Comparison of ENCODE assay signal across 8 mouse cellular contexts in the genomic region with DNA sequence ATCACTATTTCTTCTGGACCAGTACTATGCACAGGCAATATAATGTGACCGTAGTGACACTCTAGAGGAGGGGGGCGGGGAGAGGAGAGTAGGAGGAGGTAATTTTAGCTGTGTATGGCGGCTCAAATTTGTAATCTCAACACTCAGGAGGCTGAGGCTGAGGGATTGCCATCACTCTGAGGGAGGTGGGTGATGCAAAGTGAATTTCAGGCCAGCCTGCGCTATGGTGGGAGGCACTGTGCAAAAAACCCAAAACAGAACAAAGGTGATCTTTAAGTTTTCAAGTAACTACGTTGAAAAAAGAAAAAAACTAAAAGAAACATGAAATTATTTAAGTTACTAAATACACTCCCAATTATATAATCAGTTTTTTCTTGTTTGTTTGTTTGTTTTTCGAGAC. TPM values are rescaled to one million over a fixed set of nuclear protein-coding genes. Genes with fewer than 3 reads are reported as not detected.
A peak's percentile ranks its signal among the peaks of the same experiment; 100 is the strongest.
DNase-seq lines count a peak whose midpoint lies in the region; ATAC-seq and TF ChIP-seq lines count a peak whose summit lies in the region.

No protein-coding gene starts in this region.

- TF ChIP-seq RAD21 in CH12.LX (IDR thresholded peaks at IDR 0.05; ENCODE audit: low read depth, low read length), result no peak

- peak overlapping the region; percentile 33; the same call in 1 of the 2 replicates for H3K4me2 ChIP-seq in CH12.LX (ENCODE audit: insufficient read depth, low read depth, poor library complexity, severe bottlenecking)
- peak overlapping the region; percentile 79 for H3K4me2 ChIP-seq in forebrain, embryonic 14.5 days (ENCODE audit: low read length)
- peak overlapping the region; percentile 93 for H3K4me2 ChIP-seq in liver, embryonic 16.5 days (ENCODE audit: low read depth, low read length)

- no peaks in the 10 kb centered on the region for H3K27me3 ChIP-seq in CH12.LX (replicated peaks)
- no peaks in the 10 kb centered on the region for H3K27me3 ChIP-seq in forebrain, embryonic 14.5 days (replicated peaks; ENCODE audit: control insufficient read depth, insufficient read depth, low read length)
- H3K27me3 ChIP-seq in liver, embryonic 16.5 days (ENCODE audit: control insufficient read depth, insufficient read depth, low read depth, low read length), result peaks cover 15% of the 10 kb centered on the region

- peaks cover 28% of the 10 kb centered on the region for H3K79me2 ChIP-seq in CH12.LX (replicated peaks; ENCODE audit: control insufficient read depth, extremely low read depth, insufficient read depth, poor library complexity, severe bottlenecking)

- dilution Hi-C loops in CH12.LX (cut with MboI; ENCODE audit: extremely low pct_ligation_motif_present, extremely low pct_unique_long_range_greater_than_20kb, low sequenced_read_pairs), result no loop called here

- no peak for TF ChIP-seq EP300 in CH12.LX (IDR thresholded peaks at IDR 0.05; ENCODE audit: low read length)

- H3K9me3 ChIP-seq in CH12.LX (replicated peaks; ENCODE audit: low read length), result no peaks in the 10 kb centered on the region
- no peaks in the 10 kb centered on the region for H3K9me3 ChIP-seq in forebrain, embryonic 14.5 days (replicated peaks; ENCODE audit: control insufficient read depth, low read length)
- H3K9me3 ChIP-seq in liver, embryonic 16.5 days (replicated peaks; ENCODE audit: control insufficient read depth, low read length), result no peaks in the 10 kb centered on the region

- intact Hi-C loops in heart, postnatal 25 days (cut with DNase I), result loop anchor here (5.0 kb wide), 2 partner anchors 57 to 142 kb away; no protein-coding TSS in a partner anchor

- 76% methylated on average over 6 of the region's 6 CpGs for WGBS in forebrain, embryonic 14.5 days
- 48% methylated on average over 6 of the region's 6 CpGs for WGBS in liver, embryonic 16.5 days (ENCODE audit: insufficient replicate concordance)

- peak; percentile 85 for DNase-seq in heart, adult 11 months
- no peak for DNase-seq in heart, postnatal 25 days (ENCODE audit: low spot score)
- peak; percentile 39 for DNase-seq in CH12.LX (ENCODE audit: extremely low read depth)
- DNase-seq in forebrain, embryonic 14.5 days (ENCODE audit: low spot score), result no peak
- DNase-seq in Muller cell, postnatal 12 days (ENCODE audit: inconsistent ontology term), result no peak
- no peak for DNase-seq in urinary bladder, postnatal 10 days (ENCODE audit: low spot score)
- DNase-seq in thymus, adult 18-20 months, result no peak

- peak overlapping the region; percentile 49 to 93 (median 86) for H3K4me3 ChIP-seq in CH12.LX (replicated peaks in 1 of 3; ENCODE audit: low read depth in 2 of 3, low read length in 2 of 3, poor library complexity in 1 of 3)
- peak overlapping the region; percentile 86 for H3K4me3 ChIP-seq in forebrain, embryonic 14.5 days (ENCODE audit: low read depth, low read length)
- H3K4me3 ChIP-seq in liver, embryonic 16.5 days (ENCODE audit: low read depth, low read length), result peak overlapping the region; percentile 70

- peak overlapping the region; percentile 49 for H3K9ac ChIP-seq in CH12.LX (ENCODE audit: insufficient read depth, low read depth)
- peak overlapping the region; percentile 88; the same call in 1 of the 2 replicates for H3K9ac ChIP-seq in forebrain, embryonic 14.5 days (ENCODE audit: low read length)
- no peak overlapping the region for H3K9ac ChIP-seq in liver, embryonic 16.5 days (ENCODE audit: low read depth, low read length)

- no peak for TF ChIP-seq CTCF in CH12.LX (conservative IDR thresholded peaks at IDR 0.05 in 1 of 2, IDR thresholded peaks at IDR 0.05 in 1 of 2; ENCODE audit: low read depth in 2 of 2, low read length in 2 of 2)

- in situ Hi-C loops in CH12.LX (cut with MboI; ENCODE audit: low pct_ligation_motif_present, low pct_unique_long_range_greater_than_20kb, low sequenced_read_pairs), result no loop called here

- peaks cover 2 to 22% of the 10 kb centered on the region in 2 experiments; a peak in 2 of 4 replicates for H3K4me1 ChIP-seq in CH12.LX (ENCODE audit: control insufficient read depth in 1 of 2, insufficient read depth in 2 of 2)
- H3K4me1 ChIP-seq in forebrain, embryonic 14.5 days (ENCODE audit: control insufficient read depth, insufficient read depth, low read length), result no peaks in the 10 kb centered on the region
- peaks cover 5% of the 10 kb centered on the region for H3K4me1 ChIP-seq in liver, embryonic 16.5 days (ENCODE audit: control insufficient read depth, low read depth, low read length)

- no peak for ATAC-seq in forebrain, embryonic 14.5 days
- no peak for ATAC-seq in liver, embryonic 16.5 days (ENCODE audit: low read depth)

- H3K27ac ChIP-seq in CH12.LX (ENCODE audit: insufficient read depth, low read depth), result peak overlapping the region; percentile 47
- H3K27ac ChIP-seq in forebrain, embryonic 14.5 days (ENCODE audit: low read depth, low read length), result peak overlapping the region; percentile 96; the same call in 1 of the 2 replicates
- H3K27ac ChIP-seq in liver, embryonic 16.5 days (ENCODE audit: low read length), result peak overlapping the region; percentile 77

- TF ChIP-seq POLR2A in CH12.LX (IDR thresholded peaks at IDR 0.05; ENCODE audit: low read depth, low read length), result no peak

- no peaks in the 10 kb centered on the region for H3K36me3 ChIP-seq in CH12.LX (replicated peaks in 1 of 2; ENCODE audit: control insufficient read depth in 1 of 2, insufficient read depth in 1 of 2, low read length in 1 of 2)
- no peaks in the 10 kb centered on the region for H3K36me3 ChIP-seq in forebrain, embryonic 14.5 days (ENCODE audit: control insufficient read depth, insufficient read depth, low read length)
- no peaks in the 10 kb centered on the region for H3K36me3 ChIP-seq in liver, embryonic 16.5 days (ENCODE audit: control insufficient read depth, insufficient read depth)

TF ChIP-seq in CH12.LX, 34 proteins besides CTCF, POLR2A, EP300 and RAD21:
- TF ChIP-seq SIN3A (IDR thresholded peaks at IDR 0.05; ENCODE audit: low read length) (peak; percentile 59), JUND (conservative IDR thresholded peaks at IDR 0.05; ENCODE audit: low read depth, low read length) (no peak), HCFC1 (IDR thresholded peaks at IDR 0.05; ENCODE audit: low read depth, low read length) (peak; percentile 17; the same call in 1 of the 2 replicates), MAFK (IDR thresholded peaks at IDR 0.05; ENCODE audit: insufficient replicate concordance, low read length) (0 out of 2 replicates have a peak, but pooled peaks have one; percentile 20), CHD1 (IDR thresholded peaks at IDR 0.05; ENCODE audit: low read depth, low read length) (peak; percentile 61; the same call in 1 of the 2 replicates)

RNA-seq across cellular contexts. Expression of a gene that starts 0.5 kb away (rescaled TPM):
- total RNA-seq in heart, postnatal 25 days (2021), result 100 to 1,000 TPM; 283 TPM
- total RNA-seq in CH12.LX (2012; rRNA removed) (23.1 and 28.9 TPM in 2 replicates), CH12.LX (2014; rRNA removed) (13.8 and 14.4 TPM in 2 replicates)
- 40.6 and 45.8 TPM in 2 replicates for polyA plus RNA-seq in CH12.LX (2012; ENCODE audit: insufficient read length, low read depth)
- polyA plus RNA-seq in forebrain, embryonic 14.5 days (2014; fragmentation: Nextera tagmentation; extraction: Ambion mirVana), result 90.6 and 108 TPM in 2 replicates
- 13.0 TPM in 2 replicates for polyA plus RNA-seq in liver, embryonic 16.5 days (2015; fragmentation: Nextera tagmentation; extraction: Ambion mirVana)

RNA-seq across cellular contexts. Expression of a gene that starts 55.4 kb away (rescaled TPM):
- total RNA-seq in heart, postnatal 25 days (2021), result 1 to 10 TPM; 5.1 to 6.1 TPM
- total RNA-seq in CH12.LX (2012; rRNA removed), result 32.4 and 54.6 TPM in 2 replicates
- 32.2 and 32.6 TPM in 2 replicates for total RNA-seq in CH12.LX (2014; rRNA removed)
- polyA plus RNA-seq in CH12.LX (2012; ENCODE audit: insufficient read length, low read depth), result 74.9 TPM in 2 replicates
- polyA plus RNA-seq in forebrain, embryonic 14.5 days (2014; fragmentation: Nextera tagmentation; extraction: Ambion mirVana), result 15.1 and 15.7 TPM in 2 replicates
- 9.9 and 10.7 TPM in 2 replicates for polyA plus RNA-seq in liver, embryonic 16.5 days (2015; fragmentation: Nextera tagmentation; extraction: Ambion mirVana)

Comparison
In these comparisons a context has a peak if more than half of its experiments do, and no peak if none do; other contexts are left out.
1. DNase-seq: peak in heart, adult 11 months (single experiment) and CH12.LX (single experiment); none in heart, postnatal 25 days (single experiment), forebrain, embryonic 14.5 days (single experiment), Muller cell, postnatal 12 days (single experiment), urinary bladder, postnatal 10 days (single experiment) and thymus, adult 18-20 months (0 of 2).
2. H3K4me2 ChIP-seq: peak in every context shown above with its lines; median percentile 93 in liver, embryonic 16.5 days; 79 in forebrain, embryonic 14.5 days; 33 in CH12.LX.
3. Peak in every context shown above with its lines, with median percentiles within 50 percentile points of each other: H3K27ac ChIP-seq and H3K4me3 ChIP-seq.